Comparison of ENCODE assay signal across 9 mouse cellular contexts in the genomic region with DNA sequence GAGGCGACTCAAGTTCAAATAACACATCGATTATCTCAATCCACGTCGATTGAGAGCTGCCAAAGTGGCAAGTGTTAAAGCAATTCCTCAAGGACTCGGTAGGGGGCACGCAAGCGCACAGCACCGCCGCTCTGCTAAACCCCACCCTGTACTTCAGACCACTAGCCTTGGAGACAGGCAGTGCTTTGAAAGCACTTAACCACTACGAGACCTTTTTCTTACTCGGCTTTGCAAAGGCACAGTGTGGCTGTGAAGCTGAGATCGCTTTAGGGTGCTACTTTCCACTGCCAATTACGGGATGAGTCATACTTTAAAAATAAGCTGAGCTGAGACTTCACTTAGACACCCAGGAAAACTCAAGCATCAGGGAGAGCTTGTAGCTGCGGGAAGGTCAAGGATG. TPM values are rescaled to one million over a fixed set of nuclear protein-coding genes. Genes with fewer than 3 reads are reported as not detected.
DNase-seq lines count a peak whose midpoint lies in the region; ATAC-seq and TF ChIP-seq lines count a peak whose summit lies in the region.
"Had no signal": no experiment of that assay in that cellular context is flagged by ENCODE, and none has a peak within 500 bp of the region (broad histone marks: within the 10 kb centered on the region; RNA-seq: fewer than 3 reads in every experiment).

No protein-coding gene starts in this region.

- no peaks in the 10 kb centered on the region for H3K27me3 ChIP-seq in kidney, adult 2 months (replicated peaks; ENCODE audit: control insufficient read depth, insufficient read depth, low read length)
- H3K27me3 ChIP-seq in limb, embryonic 13.5 days = no peaks in the 10 kb centered on the region

- H3K27ac ChIP-seq in kidney, adult 2 months (ENCODE audit: insufficient read depth, low read depth, low read length) = no peak overlapping the region
- no peak overlapping the region for H3K27ac ChIP-seq in limb, embryonic 13.5 days

- TF ChIP-seq CTCF in kidney, adult 2 months (conservative IDR thresholded peaks at IDR 0.05; ENCODE audit: insufficient read depth, insufficient read length, low read depth, low read length) = peak; percentile 88

- H3K36me3 ChIP-seq in kidney, adult 2 months (ENCODE audit: control insufficient read depth, insufficient read depth, low read length) = no peaks in the 10 kb centered on the region
- no peaks in the 10 kb centered on the region for H3K36me3 ChIP-seq in limb, embryonic 13.5 days

- WGBS in kidney, adult 2 months = 7% methylated on average over 14 of the region's 14 CpGs
- WGBS in limb, embryonic 13.5 days = 13% methylated on average over 14 of the region's 14 CpGs

- H3K9me3 ChIP-seq in limb, embryonic 13.5 days = no peaks in the 10 kb centered on the region

- no peak overlapping the region for H3K9ac ChIP-seq in limb, embryonic 13.5 days

- peak; percentile 99 for ATAC-seq in common myeloid progenitor, adult 5-6 weeks (replicated peaks; ENCODE audit: low read depth, poor library complexity, severe bottlenecking)
- 0 out of 2 replicates have a peak, but pooled peaks have one; percentile 54 for ATAC-seq in limb, embryonic 13.5 days (ENCODE audit: low FRiP score, low read depth)

- DNase-seq in 416B (ENCODE audit: low read depth) (peak; percentile 69), R1 (ENCODE audit: low read depth, low spot score) (peak; percentile 84)
- DNase-seq in gastrocnemius, postnatal 36 days = peak; percentile 56
- DNase-seq in kidney, adult 2 months = peak; percentile 55
- DNase-seq in naive thymus-derived CD4-positive, alpha-beta T cell, adult 2 months (ENCODE audit: low read depth) = peak; percentile 80
- DNase-seq in telencephalon, adult 2 months (ENCODE audit: low read depth, low spot score) = peak; percentile 90

- intact Hi-C loops in gastrocnemius, postnatal 36 days (cut with DNase I) = no loop called here

- H3K4me2 ChIP-seq in limb, embryonic 13.5 days (replicated peaks) = no peak overlapping the region

- TF ChIP-seq POLR2A in kidney, adult 2 months (IDR thresholded peaks at IDR 0.05; ENCODE audit: low read depth, low read length) = no peak

- H3K4me1 ChIP-seq in kidney, adult 2 months (ENCODE audit: control insufficient read depth, insufficient read depth, low read length) = no peaks in the 10 kb centered on the region
- no peaks in the 10 kb centered on the region; the same call in 1 of the 2 replicates for H3K4me1 ChIP-seq in limb, embryonic 13.5 days

- H3K4me3 ChIP-seq in kidney, adult 2 months (ENCODE audit: insufficient read depth, low read depth, low read length) = no peak overlapping the region
- H3K4me3 ChIP-seq in limb, embryonic 13.5 days = no peak overlapping the region
- H3K4me3 ChIP-seq: erythroblast, embryonic 14.5 days had no signal

RNA-seq across cellular contexts. Expression of a gene that starts 9.7 kb away (rescaled TPM):
- 7.4 and 12.9 TPM in 2 replicates for total RNA-seq in common myeloid progenitor, adult 5-6 weeks (2017)
- 10 to 100 TPM; 90.7 to 93.7 TPM for total RNA-seq in gastrocnemius, postnatal 36 days (2021)
- 105 and 116 TPM in 2 replicates for polyA plus RNA-seq in kidney, adult 2 months (2012; rRNA removed)
- polyA plus RNA-seq in limb, embryonic 13.5 days (2015; fragmentation: Nextera tagmentation; extraction: Ambion mirVana) = 10.9 and 13.0 TPM in 2 replicates
